Mouse (Mus musculus): ENCODE data around the gene Serpind1.

DNA sequence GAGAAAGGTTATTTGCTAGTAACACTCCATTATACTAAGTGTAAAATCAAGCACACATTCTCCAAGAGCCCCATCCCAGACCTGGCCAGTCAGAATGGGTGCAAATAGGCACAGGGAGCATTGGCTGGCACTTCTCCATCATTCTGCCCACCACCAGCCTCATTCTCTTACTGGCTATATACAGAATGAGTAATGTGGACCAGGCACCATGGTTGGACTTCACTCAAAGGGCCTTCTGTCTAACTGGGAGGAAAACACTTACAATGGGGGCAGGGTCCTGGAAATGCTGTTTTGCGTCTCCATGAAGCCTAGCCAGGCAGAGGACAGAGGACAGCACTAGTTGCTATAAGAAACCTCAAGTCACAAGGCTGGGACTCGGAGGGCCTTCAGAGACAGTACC is 5.1 kb upstream of the Serpind1 start:
- TF ChIP-seq CTCF (IDR thresholded peaks at IDR 0.05; ENCODE audit: control insufficient read depth, insufficient read depth, insufficient read length) (no peak), MAX (IDR thresholded peaks at IDR 0.05) (no peak), USF1 (IDR thresholded peaks at IDR 0.05; ENCODE audit: low read depth) (no peak)
